Mouse (Mus musculus) heart, postnatal 25 days (tissue): ENCODE measurements at regions not wholly inside any gene's neighbourhood (a gene's known extent, or its start where the extent isn't known, plus 50 kb on each side); places are given as distances from the start of the nearest gene placed in this dataset.

Source experiments
- DNase-seq: peaks from one replicate; pipeline ENCODE4 v3.0.0; 2022; ENCODE audit warnings: low spot score
- intact Hi-C: fragments of 180-260 bp; cut with DNase I; formaldehyde crosslinking; loops from one replicate; pipeline ENCODE4 v1.15.1; 2025

GRCm38 (mm10) chr7:145107575-145108170 lies 100.2 kb downstream of the 1810010D01Rik start:
- DNase-seq = peak; percentile 40

GRCm38 (mm10) chr7:145106494-145106849 lies 101.4 kb downstream of the 1810010D01Rik start:
- peak; percentile 67 for DNase-seq
- intact Hi-C loops = no loop called here

More at GRCm38 (mm10) chr7:145107575-145108170, 100.2 kb downstream of the 1810010D01Rik start:
- intact Hi-C loops = no loop called here

GRCm38 (mm10) chr7:145105831-145106493 lies 102.0 kb downstream of the 1810010D01Rik start:
- no peak for DNase-seq
- intact Hi-C loops = no loop called here

GRCm38 (mm10) chr7:145102692-145103091 lies 105.2 kb downstream of the 1810010D01Rik start:
- DNase-seq = no peak
- intact Hi-C loops = no loop called here

GRCm38 (mm10) chr7:145102216-145102615 lies 105.7 kb downstream of the 1810010D01Rik start:
- intact Hi-C loops = no loop called here
- DNase-seq = peak; percentile 64

GRCm38 (mm10) chr7:145098335-145098734 lies 109.6 kb downstream of the 1810010D01Rik start:
- no peak for DNase-seq
- intact Hi-C loops = no loop called here

- DNase-seq = no peak
- intact Hi-C loops = no loop called here
Measured at GRCm38 (mm10) chr7:145094134-145094526, 113.8 kb downstream of the 1810010D01Rik start.

- intact Hi-C loops = no loop called here
- no peak for DNase-seq
Measured at GRCm38 (mm10) chr7:145093417-145094133, 114.3 kb downstream of the 1810010D01Rik start.

GRCm38 (mm10) chr7:145092392-145093176 lies 115.3 kb downstream of the 1810010D01Rik start:
- no peak for DNase-seq
- intact Hi-C loops = no loop called here

- intact Hi-C loops = no loop called here
- DNase-seq = no peak
Measured at GRCm38 (mm10) chr7:145090849-145091248, 117.1 kb downstream of the 1810010D01Rik start.

GRCm38 (mm10) chr7:145089315-145089721 lies 118.6 kb downstream of the 1810010D01Rik start:
- no peak for DNase-seq
- intact Hi-C loops = no loop called here

- intact Hi-C loops = no loop called here
Measured at GRCm38 (mm10) chr7:145088655-145089054, 119.3 kb downstream of the 1810010D01Rik start.

GRCm38 (mm10) chr7:145087790-145088189 lies 120.1 kb downstream of the 1810010D01Rik start:
- DNase-seq = no peak
- intact Hi-C loops = no loop called here

More at GRCm38 (mm10) chr7:145088655-145089054, 119.3 kb downstream of the 1810010D01Rik start:
- DNase-seq = no peak

GRCm38 (mm10) chr7:145082917-145083752 lies 124.8 kb downstream of the 1810010D01Rik start:
- intact Hi-C loops = no loop called here
- peak; percentile 21 for DNase-seq

GRCm38 (mm10) chr7:145071996-145072790 lies 132.5 kb upstream of the Ccnd1 start:
- intact Hi-C loops = no loop called here
- DNase-seq = peak; percentile 19

- intact Hi-C loops = no loop called here
- no peak for DNase-seq
Measured at GRCm38 (mm10) chr7:145071533-145071932, 131.8 kb upstream of the Ccnd1 start.

GRCm38 (mm10) chr7:145067366-145067765 lies 127.6 kb upstream of the Ccnd1 start:
- intact Hi-C loops = no loop called here
- no peak for DNase-seq

- intact Hi-C loops = no loop called here
- no peak for DNase-seq
Measured at GRCm38 (mm10) chr7:145056320-145056719, 116.6 kb upstream of the Ccnd1 start.

GRCm38 (mm10) chr7:145051616-145052015 lies 111.9 kb upstream of the Ccnd1 start:
- intact Hi-C loops = no loop called here
- DNase-seq = no peak
